Mouse (Mus musculus) cerebellum, adult 11 months (tissue): ENCODE results near the gene Ms4a10.
A peak's percentile ranks its signal among the peaks of the same experiment; 100 is the strongest.

ENCODE experiments used
- DNase-seq: peaks from one replicate; pipeline ENCODE4 v3.0.0; 2022

The Ms4a10 gene

DNA sequence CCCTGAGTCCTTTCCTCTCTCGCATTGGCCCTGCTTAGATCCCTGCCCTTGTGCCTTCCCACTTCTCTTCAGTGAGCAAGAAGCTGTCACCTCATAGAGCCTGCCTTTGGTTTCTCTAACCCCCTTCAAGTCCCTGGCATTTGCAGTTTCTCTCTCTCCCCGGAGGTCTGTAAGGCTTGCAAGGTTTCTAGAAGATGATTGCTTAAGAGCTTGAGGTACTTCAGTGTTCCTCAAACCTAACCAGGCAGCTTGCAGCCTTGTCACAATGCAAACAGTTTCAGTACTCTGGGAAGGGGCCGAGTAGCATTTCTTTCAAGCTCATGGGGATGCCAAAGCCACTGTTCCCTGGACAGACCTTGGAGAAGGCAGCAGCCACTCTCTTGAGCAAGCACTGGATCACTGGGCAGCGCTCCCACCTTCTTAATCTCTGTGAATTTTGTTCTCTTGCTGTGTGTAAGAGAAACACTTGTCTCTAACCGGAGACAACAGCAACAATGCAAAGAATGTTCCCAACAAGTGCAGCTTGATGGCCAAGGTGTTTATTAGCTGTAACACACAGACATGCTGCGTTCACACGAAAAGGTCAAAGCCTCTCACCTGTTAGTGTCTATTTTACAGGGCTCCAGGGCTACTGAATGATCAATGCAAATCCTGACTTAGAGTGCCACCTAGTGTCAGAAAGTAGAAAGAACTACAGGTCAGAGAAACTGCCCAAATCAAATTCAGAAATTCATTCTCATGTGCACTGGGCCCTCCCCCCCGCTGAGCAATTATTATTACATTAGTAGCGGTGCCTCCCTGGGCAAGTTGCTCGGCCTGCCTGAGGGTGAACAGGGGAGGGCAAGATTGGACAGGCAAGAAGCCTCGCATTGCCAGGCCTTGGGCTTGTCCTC, 15.1 kb downstream of the Ms4a10 start:
- DNase-seq: peak; percentile 48

DNA sequence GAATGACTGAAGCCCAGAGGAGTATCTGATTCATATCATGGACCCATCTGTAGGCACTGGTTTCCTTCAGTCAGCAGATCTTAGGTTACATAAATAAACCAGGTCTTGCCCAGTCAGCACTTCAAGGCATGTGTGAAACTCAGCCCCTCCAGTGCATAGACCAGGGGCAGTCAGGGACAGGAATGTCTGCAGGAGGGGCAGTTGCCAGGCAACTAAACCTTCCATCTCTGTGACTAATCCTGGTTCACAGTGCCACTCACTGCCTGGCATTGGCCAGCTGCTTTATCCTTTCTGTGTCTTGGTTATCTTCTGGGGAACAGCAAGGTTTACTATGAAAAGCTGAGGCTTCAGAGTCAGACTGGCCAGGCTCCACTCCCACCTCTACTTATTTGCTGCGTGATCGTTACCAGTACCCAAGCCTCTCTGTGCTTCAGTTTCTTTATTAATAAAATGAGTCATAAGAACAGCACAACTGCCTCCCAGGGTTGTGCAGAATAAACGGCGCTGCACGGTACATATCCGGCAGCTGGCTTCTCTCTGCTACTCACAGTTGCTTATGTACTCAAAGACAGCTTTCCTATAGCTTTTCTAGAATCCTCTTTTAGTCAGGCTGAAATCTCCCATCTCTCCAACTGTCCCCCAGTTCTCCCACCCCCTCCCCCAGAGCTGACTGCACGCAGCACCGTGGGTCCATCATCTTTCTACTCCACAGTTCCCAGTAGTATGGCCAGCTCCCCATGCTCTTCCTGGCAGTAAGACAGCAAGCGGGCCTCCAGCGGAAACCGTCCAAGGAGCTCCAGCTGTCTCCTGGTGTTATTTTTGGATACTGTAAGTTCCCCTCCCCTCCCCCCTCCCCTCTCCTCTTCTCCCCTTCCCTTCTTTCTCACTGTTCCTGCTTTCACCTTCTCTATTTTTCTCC, 22.2 kb downstream of the Ms4a10 start:
- DNase-seq: no peak

DNA sequence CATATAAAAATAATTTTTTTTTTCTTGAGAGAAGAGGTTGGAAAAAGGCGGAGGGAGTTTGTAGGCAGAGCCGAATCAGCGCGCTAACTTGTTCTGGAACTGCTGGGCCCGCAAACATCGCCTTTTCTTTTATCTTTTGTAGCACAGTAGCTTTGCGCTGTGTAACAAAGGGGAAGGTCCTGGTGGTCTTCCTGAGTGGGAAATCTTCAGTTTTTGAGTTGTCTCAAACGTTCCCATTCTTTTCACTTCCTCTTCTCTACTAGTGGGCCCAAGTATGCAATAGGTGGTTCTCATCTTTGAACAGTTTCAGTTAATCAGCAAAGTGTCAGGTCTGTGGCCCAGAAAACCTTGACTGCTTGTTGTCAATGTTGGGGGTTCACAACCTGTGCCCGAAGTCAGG, 24.9 kb downstream of the Ms4a10 start:
- DNase-seq: no peak

DNA sequence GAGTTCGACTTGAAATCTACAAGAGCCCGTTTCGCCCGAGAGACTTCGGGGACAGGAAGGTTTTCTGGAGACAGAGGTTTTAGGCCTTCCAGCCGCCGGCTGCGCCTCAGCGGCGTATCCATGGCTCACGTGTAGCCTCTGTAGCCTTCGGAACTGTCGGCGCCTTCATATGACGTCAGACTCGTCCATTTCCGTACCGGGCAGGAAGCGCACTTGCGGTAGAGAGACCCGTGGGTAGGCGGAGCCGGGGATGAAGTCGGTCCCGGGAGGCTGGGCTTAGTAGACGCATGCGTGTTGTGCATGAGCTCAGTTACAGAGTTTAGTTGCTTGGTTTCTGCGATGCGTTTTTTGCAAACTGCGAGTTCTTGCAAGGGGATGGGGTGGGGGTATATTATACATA, 25.4 kb downstream of the Ms4a10 start, which contains the start of gene Ccdc86:
Gene Ccdc86 (minus strand): TSS at position 155 of the 400 bp plus-strand sequence.
- peak; percentile 92 for DNase-seq

DNA sequence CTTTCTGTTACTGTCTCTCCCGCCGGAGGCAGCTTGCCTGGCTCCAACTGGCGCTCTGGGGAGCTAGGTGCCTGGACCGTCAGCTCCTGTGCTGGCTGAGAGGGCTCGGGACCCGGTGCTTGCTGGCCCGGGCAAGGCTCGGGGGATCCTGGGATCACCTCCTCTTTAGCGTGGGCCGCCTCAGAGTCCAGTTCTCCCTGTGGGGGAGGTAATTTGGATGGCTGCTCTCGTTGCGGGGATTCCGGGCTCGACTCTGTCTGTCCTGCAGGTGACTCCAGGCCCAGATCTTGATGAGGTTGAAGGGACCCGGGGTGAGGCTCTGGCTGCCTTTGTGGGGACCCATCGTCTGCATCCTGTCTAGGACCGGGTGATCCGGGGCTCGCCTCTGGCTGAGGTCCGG, 26.1 kb downstream of the Ms4a10 start:
- DNase-seq: peak; percentile 31

DNA sequence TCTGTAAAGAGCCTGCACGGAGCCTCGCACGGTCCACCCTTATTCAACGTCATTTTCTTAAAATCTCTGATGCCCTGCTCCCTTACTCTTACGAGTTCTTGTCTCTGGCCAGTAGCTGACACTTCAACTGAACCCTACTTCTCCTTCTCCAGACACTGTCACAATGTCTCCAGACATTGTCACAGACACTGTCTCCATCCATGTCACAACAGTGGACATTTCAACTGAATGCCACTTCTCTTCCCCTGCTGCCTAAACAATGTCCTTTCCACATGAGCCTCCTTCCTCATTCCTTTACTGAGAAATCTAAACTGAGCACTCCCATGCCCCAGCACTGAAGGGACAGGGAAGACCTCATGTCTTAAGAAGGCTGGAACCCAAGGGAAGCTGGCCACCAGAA, 27.3 kb downstream of the Ms4a10 start:
- no peak for DNase-seq

DNA sequence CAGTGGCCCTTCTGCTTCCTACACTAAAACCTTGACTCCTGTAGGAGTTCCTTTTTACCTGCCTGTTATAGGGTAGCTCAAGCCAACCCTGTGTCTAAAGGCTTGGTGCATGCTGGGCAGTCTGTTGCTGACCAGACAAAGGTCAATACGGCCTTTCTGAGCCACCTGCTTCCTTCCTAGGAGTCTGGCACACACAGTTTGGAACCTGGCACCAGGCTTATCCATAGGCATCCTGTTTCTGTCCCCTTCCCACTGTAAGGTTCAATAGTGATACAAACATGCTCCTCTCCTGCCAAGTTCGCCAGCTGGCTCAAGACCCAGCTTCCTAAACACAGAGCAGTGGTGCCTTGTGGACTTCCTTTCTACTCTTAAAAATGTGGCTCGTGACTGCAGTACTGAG, 28.0 kb downstream of the Ms4a10 start:
- no peak for DNase-seq

DNA sequence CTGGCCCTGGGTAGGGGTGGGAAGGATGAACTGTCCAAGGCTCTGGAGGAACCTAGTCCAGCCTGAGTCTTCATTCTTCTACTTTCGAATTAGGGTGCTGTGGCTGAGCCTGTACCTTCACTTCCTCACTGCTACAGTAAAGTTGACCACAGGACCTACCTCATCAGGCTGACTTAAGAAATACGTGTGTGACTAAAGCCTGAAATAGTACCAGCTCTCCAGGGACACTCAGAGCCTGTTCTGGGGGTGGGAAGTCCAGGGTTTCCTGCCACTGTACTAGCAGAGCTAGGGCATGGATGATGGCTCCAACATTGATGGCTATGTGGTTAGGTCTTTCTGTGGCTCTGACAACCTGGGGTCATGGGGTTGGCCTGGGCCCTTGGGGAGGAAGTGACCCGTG, 30.5 kb downstream of the Ms4a10 start:
- DNase-seq: no peak

DNA sequence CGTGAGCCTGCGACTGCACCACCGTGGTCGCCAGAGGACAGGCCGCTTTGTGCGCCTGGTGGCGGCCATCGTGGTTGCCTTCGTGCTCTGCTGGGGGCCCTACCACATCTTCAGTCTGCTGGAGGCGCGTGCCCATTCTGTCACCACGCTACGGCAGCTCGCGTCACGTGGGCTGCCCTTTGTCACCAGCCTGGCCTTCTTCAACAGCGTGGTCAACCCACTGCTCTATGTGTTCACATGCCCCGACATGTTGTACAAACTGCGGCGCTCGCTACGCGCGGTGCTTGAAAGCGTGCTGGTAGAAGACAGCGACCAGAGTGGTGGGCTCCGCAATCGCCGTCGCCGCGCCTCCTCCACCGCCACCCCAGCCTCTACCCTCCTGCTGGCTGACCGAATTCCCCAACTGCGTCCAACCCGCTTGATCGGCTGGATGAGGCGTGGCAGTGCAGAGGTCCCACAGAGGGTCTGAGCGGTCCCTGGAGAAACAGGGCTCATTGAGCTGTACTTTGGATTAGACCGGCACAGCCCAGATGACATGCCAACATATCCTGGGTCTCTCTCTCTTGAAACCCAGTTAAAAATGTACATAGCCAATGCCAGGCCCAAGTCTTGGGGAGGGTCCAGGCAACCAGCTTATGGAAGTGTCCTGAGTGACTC, 33.5 kb downstream of the Ms4a10 start:
- no peak for DNase-seq

DNA sequence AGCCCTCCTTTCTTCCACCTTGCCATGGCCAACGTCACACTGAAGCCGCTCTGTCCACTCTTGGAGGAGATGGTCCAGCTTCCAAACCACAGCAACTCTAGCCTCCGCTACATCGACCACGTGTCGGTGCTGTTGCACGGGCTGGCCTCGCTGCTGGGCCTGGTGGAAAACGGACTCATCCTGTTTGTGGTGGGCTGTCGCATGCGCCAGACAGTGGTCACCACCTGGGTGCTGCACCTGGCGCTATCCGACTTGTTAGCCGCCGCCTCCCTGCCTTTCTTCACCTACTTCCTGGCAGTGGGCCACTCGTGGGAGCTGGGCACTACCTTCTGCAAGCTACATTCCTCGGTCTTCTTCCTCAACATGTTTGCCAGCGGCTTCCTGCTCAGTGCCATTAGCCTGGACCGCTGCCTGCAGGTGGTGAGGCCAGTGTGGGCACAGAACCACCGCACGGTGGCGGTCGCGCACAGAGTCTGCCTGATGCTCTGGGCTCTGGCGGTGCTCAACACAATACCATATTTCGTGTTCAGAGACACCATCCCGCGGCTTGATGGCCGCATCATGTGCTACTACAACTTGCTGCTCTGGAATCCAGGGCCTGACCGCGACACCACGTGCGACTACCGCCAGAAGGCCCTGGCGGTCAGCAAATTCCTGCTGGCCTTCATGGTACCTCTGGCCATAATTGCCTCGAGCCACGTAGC, 34.2 kb downstream of the Ms4a10 start:
- DNase-seq: peak; percentile 81

DNA sequence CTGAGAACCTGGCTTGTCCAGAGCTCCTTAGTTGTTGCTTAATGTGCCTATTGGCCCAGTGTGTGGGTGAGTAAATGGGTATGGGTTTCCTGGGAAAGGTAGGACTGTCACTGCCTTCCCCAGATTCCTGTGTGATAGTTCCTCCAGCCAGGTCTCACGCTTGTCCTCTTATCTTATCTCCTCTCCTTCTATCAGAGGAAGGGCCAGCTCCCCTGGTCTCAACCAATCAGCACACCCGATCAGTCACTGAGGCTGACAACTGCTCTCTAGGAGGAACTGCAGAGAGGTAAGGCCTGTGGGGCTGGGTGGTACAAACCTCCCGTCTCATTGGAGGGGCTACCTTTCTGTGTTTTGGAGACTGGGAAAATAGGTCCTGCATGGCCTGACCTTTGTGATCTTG, 35.7 kb downstream of the Ms4a10 start:
- DNase-seq: no peak

DNA sequence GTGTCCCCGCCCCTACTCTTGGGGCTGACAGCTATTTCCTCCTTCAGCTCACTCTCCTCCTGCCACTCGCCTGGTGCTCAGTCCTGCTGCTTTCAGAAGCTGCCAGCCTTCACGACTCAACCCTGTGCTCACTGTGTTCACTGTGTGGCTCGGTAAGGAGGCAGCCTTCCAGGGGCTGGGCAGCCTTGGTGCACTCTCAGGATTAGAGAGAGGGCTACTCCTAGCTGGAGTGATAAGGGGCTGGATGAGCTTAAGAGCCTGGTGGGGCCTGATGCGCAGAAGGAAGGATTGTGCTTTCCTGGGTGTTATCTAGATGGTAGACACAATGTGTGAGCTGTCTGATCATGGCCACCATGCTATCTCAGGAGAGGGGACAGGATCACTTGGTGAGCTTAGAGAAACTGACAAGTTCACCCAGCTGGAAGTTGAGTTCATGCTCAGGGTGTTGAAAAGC, 37.3 kb downstream of the Ms4a10 start, which contains the start of gene Ptgdr2:
Gene Ptgdr2 (plus strand): TSS at position 51 of the 454 bp plus-strand sequence.
- DNase-seq: no peak

DNA sequence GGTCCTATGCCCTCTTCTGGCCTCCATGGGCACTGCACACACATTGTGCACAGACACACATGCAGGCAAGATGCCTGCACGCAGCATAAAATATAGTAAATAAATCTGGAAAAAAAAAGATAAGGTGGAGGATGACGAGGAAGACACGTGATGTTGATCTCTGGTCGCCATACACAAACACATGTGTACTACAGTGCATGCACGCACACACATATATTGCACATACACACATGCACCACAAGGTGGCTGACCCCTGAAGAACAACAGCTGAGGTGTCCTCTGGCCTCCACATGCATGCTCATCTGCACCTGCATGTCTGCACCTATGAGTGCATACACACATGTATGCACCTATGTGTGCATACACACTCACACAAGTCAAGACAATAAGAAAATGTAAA, 38.4 kb downstream of the Ms4a10 start:
- DNase-seq: no peak

DNA sequence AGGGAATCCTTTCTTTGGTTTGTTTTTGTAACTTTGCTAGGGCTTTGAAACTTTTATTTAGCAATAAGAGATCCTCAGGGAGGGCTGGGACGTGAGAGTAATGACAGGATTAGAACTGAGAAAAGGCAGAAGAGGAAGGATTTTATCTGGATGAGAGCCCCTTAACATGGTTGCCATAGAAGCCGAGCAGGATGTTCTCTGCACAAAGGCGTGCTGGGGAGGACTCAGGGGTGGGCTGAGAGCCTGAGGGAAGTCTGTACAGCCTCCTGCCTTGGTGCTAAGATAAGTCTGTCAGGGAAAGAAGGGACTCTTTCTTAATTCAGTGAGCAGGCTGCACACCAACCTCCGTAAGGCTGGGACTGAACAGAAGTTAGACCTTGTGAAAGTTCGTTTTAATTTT, 39.4 kb downstream of the Ms4a10 start:
- DNase-seq: no peak

DNA sequence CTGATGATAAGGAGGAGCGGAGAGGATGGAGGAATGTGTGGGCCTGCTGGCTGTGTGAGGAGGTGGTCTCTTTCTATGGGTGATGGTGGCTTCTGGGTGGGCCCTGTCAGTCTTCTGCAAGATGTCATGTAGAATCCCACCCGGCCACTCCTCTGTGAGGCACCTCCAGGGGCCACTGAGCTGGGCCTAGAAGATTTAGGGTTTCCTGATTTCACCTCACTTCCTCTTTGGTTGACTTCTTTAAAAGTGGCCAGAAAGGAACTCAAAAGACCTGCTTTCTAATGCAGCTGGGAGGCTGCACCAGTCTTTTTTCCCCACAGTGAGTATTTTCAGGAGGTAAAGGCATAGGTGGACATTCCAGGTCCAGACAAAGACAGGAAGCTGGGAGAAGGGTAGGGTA, 43.8 kb downstream of the Ms4a10 start:
- no peak for DNase-seq

DNA sequence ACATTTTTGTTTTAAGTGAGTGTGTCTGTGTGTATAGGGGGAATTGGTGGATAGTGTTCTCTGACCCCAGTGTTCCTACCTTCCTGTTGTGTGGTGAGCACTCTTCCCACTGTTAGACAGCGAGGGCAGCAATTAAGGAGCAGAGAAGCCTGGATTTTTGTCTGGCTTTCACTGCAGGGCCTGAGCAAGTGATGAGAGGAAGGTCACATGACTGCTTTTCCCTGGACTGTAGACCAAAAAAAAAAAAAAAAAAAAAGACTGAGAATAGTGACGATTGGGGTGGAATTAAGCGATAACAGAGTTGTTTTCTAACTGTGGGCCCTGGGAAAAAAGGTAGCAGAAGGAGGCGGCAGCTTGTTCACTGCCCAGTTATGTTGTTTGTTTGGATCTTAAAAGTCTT, 47.8 kb downstream of the Ms4a10 start:
- no peak for DNase-seq

DNA sequence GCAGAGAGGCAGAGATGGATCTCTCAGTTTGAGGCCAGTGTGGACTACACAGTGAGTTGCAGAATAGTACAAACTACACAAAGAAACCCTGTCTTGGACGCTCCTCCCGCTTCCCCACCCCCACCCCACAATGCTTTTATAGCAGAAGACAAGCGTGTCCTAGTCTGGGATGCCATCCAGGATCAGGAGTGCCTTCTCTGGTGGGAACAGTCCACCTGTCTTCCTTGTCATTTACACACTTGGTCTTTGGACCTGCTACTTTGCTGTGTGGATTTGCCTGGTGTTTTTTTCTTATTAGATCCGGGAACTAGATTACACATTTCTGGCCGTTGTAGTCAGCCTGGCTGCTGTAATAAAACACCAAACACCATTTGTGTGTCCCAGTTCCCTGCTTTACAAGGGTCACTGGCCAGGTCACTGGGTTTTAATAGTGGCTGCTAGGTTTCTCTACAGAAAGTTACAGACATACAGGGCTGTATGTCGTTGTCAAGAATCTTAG, 48.3 kb downstream of the Ms4a10 start:
- no peak for DNase-seq

DNA sequence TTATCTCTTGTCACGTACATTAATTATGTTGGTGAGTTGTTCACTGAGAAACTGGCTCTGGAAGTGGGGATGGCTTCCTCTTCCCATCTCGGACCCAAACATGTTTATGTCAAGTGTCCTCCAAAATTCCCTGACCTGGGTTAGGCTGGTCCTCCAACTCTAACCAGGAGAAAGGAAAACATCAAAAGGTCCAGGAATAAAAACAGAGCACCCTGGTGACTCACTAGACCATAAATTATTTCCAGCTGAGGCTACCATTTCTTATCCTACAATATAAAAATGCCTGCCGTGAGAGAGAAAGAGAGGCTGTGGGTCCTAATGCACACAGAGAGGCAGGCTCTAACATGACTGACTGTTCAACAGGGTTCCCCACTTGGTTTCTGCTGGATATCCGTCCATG, 50.2 kb downstream of the Ms4a10 start:
- DNase-seq: no peak

DNA sequence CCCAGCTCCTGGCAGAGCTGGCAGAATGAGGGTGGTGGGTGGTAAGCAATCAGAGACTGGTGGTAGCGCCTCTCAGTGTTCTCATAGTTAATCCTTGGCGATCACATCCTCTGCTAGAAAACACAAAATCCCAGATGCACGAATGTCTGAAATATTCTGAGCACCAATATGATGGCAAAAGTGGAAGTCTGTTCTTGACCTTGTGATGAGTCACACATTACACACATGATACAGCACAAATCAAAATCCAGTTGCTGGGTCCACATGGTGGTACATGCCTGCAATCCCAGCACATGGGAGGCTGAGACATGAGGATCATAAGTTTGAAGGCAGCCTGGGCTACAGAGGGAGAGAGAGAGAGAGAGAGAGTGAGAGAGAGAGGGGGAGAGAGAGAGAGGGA, 53.4 kb downstream of the Ms4a10 start:
- DNase-seq: no peak

DNA sequence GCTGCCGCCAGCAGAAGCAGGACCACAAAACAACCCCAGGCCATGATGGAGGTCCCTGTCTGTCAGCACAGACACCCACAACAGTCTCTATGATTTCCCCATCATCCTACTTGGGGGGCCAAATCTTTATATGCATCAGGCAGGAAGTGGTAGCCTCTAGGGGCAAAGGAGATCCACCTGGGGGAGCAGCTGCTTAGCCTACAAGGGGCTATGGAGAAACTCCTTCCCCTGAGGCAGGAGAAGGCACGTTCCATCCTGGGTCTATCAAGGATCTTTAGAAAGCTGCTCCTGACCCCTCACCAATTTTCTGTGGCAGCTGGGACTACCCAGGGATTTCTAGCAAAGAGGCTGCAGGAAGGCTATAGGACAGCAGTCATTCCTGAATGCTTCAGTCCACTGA, 53.9 kb downstream of the Ms4a10 start, which contains the start of gene Zp1:
Gene Zp1 (minus strand): TSS at position 101 of the 400 bp plus-strand sequence.
- DNase-seq: no peak

DNA sequence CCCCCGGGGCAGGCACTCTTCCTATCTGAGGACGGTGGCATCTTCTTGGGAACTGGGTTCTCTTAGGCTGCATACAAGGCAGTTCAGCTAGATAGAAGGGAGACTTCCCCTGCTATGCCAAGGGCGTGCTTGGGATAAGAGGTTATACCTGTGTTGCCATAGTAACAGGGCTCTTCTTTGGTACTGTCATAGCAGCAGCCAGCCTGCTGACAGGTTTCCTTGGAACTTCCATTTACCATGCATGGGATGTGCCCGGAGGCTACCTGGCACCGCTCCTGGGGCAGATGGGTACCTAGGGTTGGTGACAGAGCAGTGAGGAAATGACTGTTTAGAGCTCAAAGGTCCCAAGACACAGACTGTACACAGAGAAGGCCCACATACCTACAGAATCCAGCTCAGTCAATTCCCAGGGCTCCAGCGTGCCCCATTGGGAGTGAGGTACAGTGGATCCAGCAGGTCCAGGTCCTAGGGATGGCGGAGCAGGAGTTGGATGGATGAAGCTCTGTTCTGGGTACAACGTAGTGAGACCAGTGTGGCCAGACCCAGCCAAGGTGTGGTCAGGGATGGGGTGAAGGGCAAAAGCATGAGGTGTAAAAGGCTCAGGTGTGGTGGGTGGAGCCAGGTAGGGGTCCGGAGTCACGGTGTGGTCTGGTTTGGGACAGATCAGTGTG, 56.0 kb downstream of the Ms4a10 start:
- no peak for DNase-seq

DNA sequence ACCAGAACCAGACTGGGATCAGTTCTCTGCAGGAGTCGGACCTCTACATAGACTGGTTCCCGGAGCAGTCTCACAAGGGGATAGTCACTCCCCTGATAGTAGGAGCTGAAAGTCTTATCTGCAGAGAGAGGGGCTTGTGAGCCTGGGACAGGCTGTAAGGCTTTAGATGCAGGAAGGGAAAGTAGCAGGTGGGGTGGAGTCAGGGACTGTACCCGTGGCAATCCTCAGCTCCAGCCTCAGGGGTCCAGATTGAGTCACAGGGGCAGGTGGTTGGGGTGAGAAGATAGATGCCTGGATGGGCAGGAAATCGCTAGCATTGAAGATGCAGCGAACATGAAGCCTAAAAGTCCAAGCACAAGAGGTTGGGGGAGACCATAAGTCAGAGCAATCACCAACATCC, 58.0 kb downstream of the Ms4a10 start:
- no peak for DNase-seq
